Mouse (Mus musculus) brain, embryonic 14.5 days (tissue): Measurements from ENCODE around the gene Arhgap22.

Source experiments
- CTCF ChIP-seq: fragments of 200-500 bp; IDR thresholded peaks from 2 replicates; pipeline ENCODE4 v1.5.1; 2012; ENCODE audit warnings: inconsistent platforms, mild to moderate bottlenecking, moderate library complexity, borderline replicate concordance; ENCODE audit not compliant: insufficient read depth, insufficient read length; ENCODE audit errors: extremely low read depth
- POLR2A ChIP-seq: fragments of 200-500 bp; IDR thresholded peaks from 2 replicates; pipeline ENCODE4 v1.6.1; 2012; ENCODE audit warnings: mild to moderate bottlenecking, inconsistent platforms, borderline replicate concordance; ENCODE audit not compliant: poor library complexity, insufficient read depth, insufficient read length, severe bottlenecking; ENCODE audit errors: extremely low read depth

DNA sequence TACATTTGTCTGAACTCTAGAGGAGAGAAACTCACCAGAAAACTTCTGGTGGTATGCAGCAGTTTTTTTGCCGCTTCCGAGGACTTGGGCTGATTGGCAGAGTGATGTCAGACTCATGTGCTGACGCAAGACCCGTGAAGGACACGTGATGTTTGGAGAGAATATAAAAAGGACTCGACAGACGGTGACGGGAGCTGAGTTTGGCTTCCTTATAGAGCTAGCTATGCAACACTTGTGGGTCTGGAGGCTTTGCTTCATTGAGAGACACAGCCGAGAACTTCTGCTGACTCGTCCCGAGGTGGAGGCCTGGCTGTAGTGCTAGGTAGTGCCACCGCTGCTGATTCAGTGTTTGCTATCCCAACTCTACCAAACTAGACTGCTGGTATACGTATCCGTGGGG lies 10.0 kb upstream of the Arhgap22 start:
- TF ChIP-seq CTCF (no peak), POLR2A (no peak)
